Mouse (Mus musculus) left cerebral cortex, adult 2 months (tissue): ENCODE data around the gene Dvl2. TPM values are rescaled to one million over a fixed set of nuclear protein-coding genes. Genes with fewer than 3 reads are reported as not detected.
"Not testable (repeated sequence)": the region's sequence is repeated elsewhere in the genome, so short reads cannot be mapped to it uniquely, and the experiment has no call there.

ENCODE experiments used
- DNase-seq, 2 experiments: peaks; one replicate each; pipeline ENCODE4 v3.0.0; 2021 to 2022; ENCODE audit warnings: low spot score in 2 of 2, mixed read lengths in 1 of 2; ENCODE audit errors: extremely low spot score in 1 of 2
- H3K27ac ChIP-seq: fragments of 200-600 bp; 2 replicates; pipeline ENCODE4 v1.8.1; 2022
- H3K4me3 ChIP-seq: fragments of 200-600 bp; 2 replicates; pipeline ENCODE4 v1.8.1; 2022
- CTCF ChIP-seq: fragments of 200-600 bp; IDR thresholded peaks from 2 replicates; pipeline ENCODE4 v1.8.1; 2022; ENCODE audit warnings: antibody characterized with exemption, mild to moderate bottlenecking, moderate library complexity
- intact Hi-C: fragments of 180-260 bp; cut with DNase I; formaldehyde crosslinking; loops from one replicate; pipeline ENCODE4 v1.15.1; 2025
- long read RNA-seq, 2 experiments: library from polyadenylated mRNA; stranded (forward); transcript quantifications; one replicate each; pipeline ENCODE4 v2.0.0; 2021; ENCODE audit warnings: borderline mapping rate in 2 of 2
- total RNA-seq, 2 experiments: library from RNA; stranded (reverse); gene quantifications; 2 replicates each; pipeline ENCODE4 v1.2.3; 2021

Gene Dvl2
- 10 to 100 TPM; 32.6 to 32.9 TPM for total RNA-seq
- long read RNA-seq, experiment 1, transcript Dvl2-201 (15 exons, 2,968 nt): major isoform, 14 of 28 reads
- long read RNA-seq, experiment 1, partial matches to known transcripts: 0 of 28 reads
- long read RNA-seq, experiment 1, other reads (novel, unspliced or antisense): 14 of 28 reads
- long read RNA-seq, experiment 2, transcript Dvl2-201 (15 exons, 2,968 nt): major isoform, 7 of 26 reads
- long read RNA-seq, experiment 2, partial matches to known transcripts: 2 of 26 reads
- long read RNA-seq, experiment 2, other reads (novel, unspliced or antisense): 17 of 26 reads

GRCm38 (mm10) chr11:70000396-70000898 lies at the start of gene Dvl2:
Dvl2 (plus strand) TSS chr11:70000595.
- intact Hi-C loops: loop anchor here (2.0 kb wide), 1 partner anchor 14 kb away; the partner anchor contains the start of gene Acadvl
- peak; percentile 87 to 90 for DNase-seq
- Histone ChIP-seq H3K4me3 (peak within 1 kb of the TSS; percentile 65), H3K27ac (peak within 1 kb of the TSS; percentile 98)
- TF ChIP-seq CTCF: no peak

GRCm38 (mm10) chr11:69950807-69951459 lies 49.5 kb upstream of the Dvl2 start:
- TF ChIP-seq CTCF: peak; percentile 13

GRCm38 (mm10) chr11:69952274-69952673 lies 48.1 kb upstream of the Dvl2 start:
- intact Hi-C loops: no loop called here
- Histone ChIP-seq H3K27ac (no peak overlapping the region), H3K4me3 (no peak overlapping the region)
- no peak; the same call in 1 of the 2 replicates for TF ChIP-seq CTCF
- no peak for DNase-seq

More at GRCm38 (mm10) chr11:69950807-69951459, 49.5 kb upstream of the Dvl2 start:
- intact Hi-C loops: no loop called here
- no peak overlapping the region for H3K27ac ChIP-seq
- no peak overlapping the region for H3K4me3 ChIP-seq
- no peak for DNase-seq

- intact Hi-C loops: no loop called here
- TF ChIP-seq CTCF: no peak
- H3K27ac ChIP-seq: no peak overlapping the region
- no peak for DNase-seq
- no peak overlapping the region for H3K4me3 ChIP-seq
Observed at GRCm38 (mm10) chr11:69953267-69953915, 47.0 kb upstream of the Dvl2 start.

- H3K4me3 ChIP-seq, intact Hi-C loops, H3K27ac ChIP-seq, DNase-seq: not testable (repeated sequence)
Observed at GRCm38 (mm10) chr11:69955618-69956017, 44.8 kb upstream of the Dvl2 start.

GRCm38 (mm10) chr11:69956218-69956617 lies 44.2 kb upstream of the Dvl2 start:
- TF ChIP-seq CTCF: no peak; the same call in 1 of the 2 replicates
- DNase-seq: no peak
- H3K4me3 ChIP-seq: no peak overlapping the region
- H3K27ac ChIP-seq: no peak overlapping the region
- intact Hi-C loops: no loop called here

GRCm38 (mm10) chr11:69960616-69961015 lies 39.8 kb upstream of the Dvl2 start:
- no peak for DNase-seq
- peak; percentile 21 for TF ChIP-seq CTCF
- intact Hi-C loops: no loop called here
- Histone ChIP-seq H3K4me3 (no peak overlapping the region), H3K27ac (no peak overlapping the region)

- TF ChIP-seq CTCF: no peak
- Histone ChIP-seq H3K4me3 (no peak overlapping the region), H3K27ac (no peak overlapping the region)
- intact Hi-C loops: no loop called here
- no peak for DNase-seq
Observed at GRCm38 (mm10) chr11:69961841-69962240, 38.6 kb upstream of the Dvl2 start.

GRCm38 (mm10) chr11:69964650-69965270 lies 35.6 kb upstream of the Dvl2 start, which contains the start of gene Cldn7:
Cldn7 (plus strand) TSS chr11:69964779.
- no peak for DNase-seq
- Histone ChIP-seq H3K4me3 (no peak within 1 kb of the TSS), H3K27ac (no peak within 1 kb of the TSS)
- intact Hi-C loops: no loop called here
- TF ChIP-seq CTCF: no peak

- no peak for DNase-seq
- TF ChIP-seq CTCF: no peak
- no peak overlapping the region for H3K27ac ChIP-seq
- intact Hi-C loops: no loop called here
- H3K4me3 ChIP-seq: no peak overlapping the region
Observed at GRCm38 (mm10) chr11:69965271-69966005, 35.0 kb upstream of the Dvl2 start.
